Mouse (Mus musculus): Measurements from ENCODE around the gene Ptcd1.

- no peak for TF ChIP-seq FOSL1 (IDR thresholded peaks at IDR 0.05; ENCODE audit: insufficient read depth, low read length, poor library complexity, severe bottlenecking)
- no peak for TF ChIP-seq CTCF (IDR thresholded peaks at IDR 0.05; ENCODE audit: control insufficient read depth, insufficient read depth, insufficient read length)
Measured at GRCm38 (mm10) chr5:145114606-145115473, 52.1 kb downstream of the Ptcd1 start.

Measured in C2C12 (cell line).